Mouse (Mus musculus): ENCODE data around the gene Rapgef6. TPM values are rescaled to one million over a fixed set of nuclear protein-coding genes. Genes with fewer than 3 reads are reported as not detected.

Rapgef6 gene
- polyA plus RNA-seq, 1 experiment, result 12.1 TPM

GRCm38 (mm10) chr11:54502546-54503245 is 20.0 kb upstream of the Rapgef6 start:
- peak; percentile 44 for DNase-seq
- 72% methylated on average over 4 of the region's 4 CpGs for WGBS
- H3K4me3 ChIP-seq (ENCODE audit: insufficient read depth, low read depth, low read length), result no peak overlapping the region
- peak overlapping the region; percentile 50 for H3K27ac ChIP-seq (ENCODE audit: insufficient read depth, low read depth, low read length)
- H3K4me1 ChIP-seq (ENCODE audit: control insufficient read depth, insufficient read depth, low read length), result no peaks in the 10 kb centered on the region
- no peaks in the 10 kb centered on the region for H3K27me3 ChIP-seq (replicated peaks; ENCODE audit: control insufficient read depth, insufficient read depth, low read length)
- peaks cover 17% of the 10 kb centered on the region for H3K36me3 ChIP-seq (ENCODE audit: control insufficient read depth, insufficient read depth, low read length)
- no peak for TF ChIP-seq POLR2A (IDR thresholded peaks at IDR 0.05; ENCODE audit: low read depth, low read length)
- no peak for TF ChIP-seq CTCF (conservative IDR thresholded peaks at IDR 0.05; ENCODE audit: insufficient read depth, insufficient read length, low read depth, low read length)

DNA sequence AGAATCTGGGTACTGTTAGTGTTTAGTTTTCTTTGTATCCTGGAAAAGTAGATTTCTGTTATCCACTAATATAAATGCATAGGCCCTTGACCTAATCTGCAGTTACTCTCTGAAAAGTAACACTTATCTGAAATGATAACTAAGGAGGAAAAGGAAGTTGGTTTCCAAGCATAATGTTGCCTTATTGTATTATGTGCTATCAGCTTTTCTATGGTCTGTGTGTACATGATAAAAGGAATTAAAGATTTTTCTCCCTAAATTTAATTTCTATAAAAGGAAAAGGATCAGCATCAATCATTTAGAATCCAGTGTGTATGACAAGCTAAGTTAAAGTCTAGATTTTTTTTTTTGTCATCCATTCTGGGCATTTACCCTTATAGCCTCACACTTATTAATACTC is 9.1 kb upstream of the Rapgef6 start:
- TF ChIP-seq CTCF (conservative IDR thresholded peaks at IDR 0.05; ENCODE audit: insufficient read depth, insufficient read length, low read depth, low read length) (no peak), POLR2A (IDR thresholded peaks at IDR 0.05; ENCODE audit: low read depth, low read length) (no peak)
- Histone ChIP-seq H3K36me3 (ENCODE audit: control insufficient read depth, insufficient read depth, low read length) (peaks cover 9% of the 10 kb centered on the region), H3K27me3 (replicated peaks; ENCODE audit: control insufficient read depth, insufficient read depth, low read length) (no peaks in the 10 kb centered on the region), H3K4me1 (ENCODE audit: control insufficient read depth, insufficient read depth, low read length) (no peaks in the 10 kb centered on the region), H3K4me3 (ENCODE audit: insufficient read depth, low read depth, low read length) (no peak overlapping the region), H3K27ac (ENCODE audit: insufficient read depth, low read depth, low read length) (no peak overlapping the region)
- no peak for DNase-seq

GRCm38 (mm10) chr11:54521927-54522528 is 619 bp upstream of the Rapgef6 start:
- TF ChIP-seq CTCF (conservative IDR thresholded peaks at IDR 0.05; ENCODE audit: insufficient read depth, insufficient read length, low read depth, low read length) (no peak), POLR2A (IDR thresholded peaks at IDR 0.05; ENCODE audit: low read depth, low read length) (peak; percentile 6)
- WGBS, result 1% methylated on average over 18 of the region's 18 CpGs
- Histone ChIP-seq H3K4me1 (ENCODE audit: control insufficient read depth, insufficient read depth, low read length) (peaks cover 9% of the 10 kb centered on the region; the same call in 1 of the 2 replicates), H3K27me3 (replicated peaks; ENCODE audit: control insufficient read depth, insufficient read depth, low read length) (no peaks in the 10 kb centered on the region), H3K36me3 (ENCODE audit: control insufficient read depth, insufficient read depth, low read length) (no peaks in the 10 kb centered on the region), H3K27ac (ENCODE audit: insufficient read depth, low read depth, low read length) (peak overlapping the region; percentile 95), H3K4me3 (ENCODE audit: insufficient read depth, low read depth, low read length) (peak overlapping the region; percentile 82)
- no peak for DNase-seq

- Histone ChIP-seq H3K4me1 (ENCODE audit: control insufficient read depth, insufficient read depth, low read length) (peaks cover 9% of the 10 kb centered on the region; the same call in 1 of the 2 replicates), H3K27me3 (replicated peaks; ENCODE audit: control insufficient read depth, insufficient read depth, low read length) (no peaks in the 10 kb centered on the region)
- WGBS, result 9% methylated on average over 10 of the region's 10 CpGs
These were observed 869 bp downstream of the Rapgef6 start for GRCm38 (mm10) chr11:54523431-54524001.

DNA sequence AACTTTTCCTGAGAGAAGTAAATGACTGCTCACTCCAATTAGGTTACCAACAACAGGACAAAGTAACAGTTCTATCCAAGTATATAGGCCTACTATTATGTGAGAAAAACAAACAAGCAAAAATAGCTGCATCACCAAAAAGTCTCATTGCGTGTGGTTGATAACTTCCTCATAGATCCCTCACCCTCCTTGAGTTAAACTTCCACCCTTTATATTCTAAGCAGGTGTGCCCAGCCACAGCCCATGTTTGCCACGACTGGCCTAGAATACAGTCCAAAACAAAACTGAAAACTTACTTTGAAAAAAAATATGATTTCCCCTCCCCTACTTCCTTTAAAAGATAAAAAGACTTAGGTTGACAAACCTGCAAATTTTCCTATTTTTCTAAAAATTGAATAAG is 5.4 kb downstream of the Rapgef6 start:
- TF ChIP-seq POLR2A (IDR thresholded peaks at IDR 0.05; ENCODE audit: low read depth, low read length) (no peak), CTCF (conservative IDR thresholded peaks at IDR 0.05; ENCODE audit: insufficient read depth, insufficient read length, low read depth, low read length) (no peak)
- H3K4me3 ChIP-seq (ENCODE audit: insufficient read depth, low read depth, low read length), result no peak overlapping the region
- peaks cover 12% of the 10 kb centered on the region; the same call in 1 of the 2 replicates for H3K4me1 ChIP-seq (ENCODE audit: control insufficient read depth, insufficient read depth, low read length)
- 36% methylated on average over 2 of the region's 2 CpGs for WGBS
- DNase-seq, result no peak
- no peaks in the 10 kb centered on the region for H3K27me3 ChIP-seq (replicated peaks; ENCODE audit: control insufficient read depth, insufficient read depth, low read length)
- no peak overlapping the region for H3K27ac ChIP-seq (ENCODE audit: insufficient read depth, low read depth, low read length)
- H3K36me3 ChIP-seq (ENCODE audit: control insufficient read depth, insufficient read depth, low read length), result no peaks in the 10 kb centered on the region

More at GRCm38 (mm10) chr11:54523431-54524001, 869 bp downstream of the Rapgef6 start:
- peak overlapping the region; percentile 74 for H3K4me3 ChIP-seq (ENCODE audit: insufficient read depth, low read depth, low read length)
- DNase-seq, result no peak
- no peak overlapping the region for H3K27ac ChIP-seq (ENCODE audit: insufficient read depth, low read depth, low read length)
- no peak for TF ChIP-seq POLR2A (IDR thresholded peaks at IDR 0.05; ENCODE audit: low read depth, low read length)
- no peak for TF ChIP-seq CTCF (conservative IDR thresholded peaks at IDR 0.05; ENCODE audit: insufficient read depth, insufficient read length, low read depth, low read length)
- no peaks in the 10 kb centered on the region for H3K36me3 ChIP-seq (ENCODE audit: control insufficient read depth, insufficient read depth, low read length)

GRCm38 (mm10) chr11:54530391-54530790 is 7.7 kb downstream of the Rapgef6 start:
- peak; percentile 66 for DNase-seq
- Histone ChIP-seq H3K27me3 (replicated peaks; ENCODE audit: control insufficient read depth, insufficient read depth, low read length) (no peaks in the 10 kb centered on the region), H3K27ac (ENCODE audit: insufficient read depth, low read depth, low read length) (peak overlapping the region; percentile 59; the same call in 1 of the 2 replicates), H3K4me3 (ENCODE audit: insufficient read depth, low read depth, low read length) (no peak overlapping the region), H3K4me1 (ENCODE audit: control insufficient read depth, insufficient read depth, low read length) (0 out of 2 replicates have a peak, but pooled peaks cover 10% of the 10 kb centered on the region), H3K36me3 (ENCODE audit: control insufficient read depth, insufficient read depth, low read length) (no peaks in the 10 kb centered on the region)
- TF ChIP-seq CTCF (conservative IDR thresholded peaks at IDR 0.05; ENCODE audit: insufficient read depth, insufficient read length, low read depth, low read length) (no peak), POLR2A (IDR thresholded peaks at IDR 0.05; ENCODE audit: low read depth, low read length) (no peak)
- WGBS, result 18% methylated on average over 1 of the region's 1 CpGs

DNA sequence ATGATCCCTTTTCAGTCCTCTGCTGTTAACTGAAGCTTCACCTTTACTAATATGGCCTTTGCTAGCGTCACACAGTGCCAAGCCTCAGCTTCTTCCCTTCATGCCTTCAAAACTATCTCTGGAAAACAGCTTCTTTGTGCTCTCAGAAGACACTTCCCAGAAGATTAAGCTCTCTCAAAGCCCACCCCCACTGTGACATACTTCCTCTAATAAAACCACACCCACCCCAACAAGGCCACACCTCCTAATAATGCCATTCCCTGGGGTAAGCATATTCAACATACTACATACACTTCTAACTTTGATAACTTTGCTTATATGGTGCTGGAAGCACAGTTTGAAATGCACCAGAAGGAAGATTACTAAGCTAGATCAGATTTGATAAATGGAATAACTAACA is 8.3 kb downstream of the Rapgef6 start:
- Histone ChIP-seq H3K4me1 (ENCODE audit: control insufficient read depth, insufficient read depth, low read length) (0 out of 2 replicates have a peak, but pooled peaks cover 10% of the 10 kb centered on the region), H3K4me3 (ENCODE audit: insufficient read depth, low read depth, low read length) (no peak overlapping the region), H3K27ac (ENCODE audit: insufficient read depth, low read depth, low read length) (peak overlapping the region; percentile 59; the same call in 1 of the 2 replicates), H3K27me3 (replicated peaks; ENCODE audit: control insufficient read depth, insufficient read depth, low read length) (no peaks in the 10 kb centered on the region), H3K36me3 (ENCODE audit: control insufficient read depth, insufficient read depth, low read length) (no peaks in the 10 kb centered on the region)
- WGBS, result 87% methylated on average over 1 of the region's 1 CpGs
- TF ChIP-seq POLR2A (IDR thresholded peaks at IDR 0.05; ENCODE audit: low read depth, low read length), result no peak
- no peak for TF ChIP-seq CTCF (conservative IDR thresholded peaks at IDR 0.05; ENCODE audit: insufficient read depth, insufficient read length, low read depth, low read length)
- DNase-seq, result no peak

Data from kidney, adult 2 months (tissue).